Mouse (Mus musculus) embryonic fibroblast, embryonic 13.5 days (primary cell): ENCODE data around the gene Dlat. TPM values are rescaled to one million over a fixed set of nuclear protein-coding genes. Genes with fewer than 3 reads are reported as not detected.

ENCODE experiments used
- H3K27ac ChIP-seq: 2 replicates; pipeline ENCODE4 v1.5.1; 2012; ENCODE audit warnings: low read length, control low read depth, inconsistent platforms; ENCODE audit not compliant: insufficient read depth
- H3K4me1 ChIP-seq: 2 replicates; pipeline ENCODE4 v1.6.1; 2011; ENCODE audit warnings: low read length; ENCODE audit not compliant: control insufficient read depth, insufficient read depth
- H3K4me3 ChIP-seq: 2 replicates; pipeline ENCODE4 v1.5.1; 2011; ENCODE audit warnings: mild to moderate bottlenecking, control low read depth, low read length; ENCODE audit not compliant: insufficient read depth
- CTCF ChIP-seq: IDR thresholded peaks from 2 replicates; pipeline ENCODE4 v1.5.1; 2011; ENCODE audit warnings: mild to moderate bottlenecking, control low read depth, low read length, moderate library complexity, borderline replicate concordance; ENCODE audit not compliant: insufficient read depth
- POLR2A ChIP-seq: IDR thresholded peaks from 2 replicates; pipeline ENCODE4 v1.6.1; 2011; ENCODE audit warnings: low read depth, mild to moderate bottlenecking, control low read depth, low read length, moderate library complexity
- polyA plus RNA-seq: library from polyadenylated mRNA; stranded (reverse); fragments of >200 nt; gene quantifications from 2 replicates; pipeline ENCODE4 v1.2.4, GENCODE M21; 2011; ENCODE audit warnings: low read depth; ENCODE audit not compliant: missing spikeins, insufficient read length

Gene Dlat
- polyA plus RNA-seq, 1 experiment: 46.2 TPM

- TF ChIP-seq CTCF (no peak), POLR2A (no peak)
- Histone ChIP-seq H3K4me3 (no peak overlapping the region), H3K4me1 (no peaks in the 10 kb centered on the region), H3K27ac (no peak overlapping the region)
Measured at GRCm38 (mm10) chr9:50596973-50597372, 62.6 kb downstream of the Dlat start.

GRCm38 (mm10) chr9:50594794-50595417 is 64.7 kb downstream of the Dlat start:
- H3K27ac ChIP-seq: no peak overlapping the region
- no peak for TF ChIP-seq CTCF
- TF ChIP-seq POLR2A: no peak

GRCm38 (mm10) chr9:50593544-50593943 is 66.0 kb downstream of the Dlat start:
- Histone ChIP-seq H3K27ac (no peak overlapping the region), H3K4me1 (peaks cover 4% of the 10 kb centered on the region), H3K4me3 (no peak overlapping the region)
- peak; percentile 31; the same call in 1 of the 2 replicates for TF ChIP-seq CTCF
- no peak for TF ChIP-seq POLR2A

More at GRCm38 (mm10) chr9:50594794-50595417, 64.7 kb downstream of the Dlat start:
- H3K4me3 ChIP-seq: no peak overlapping the region
- H3K4me1 ChIP-seq: peaks cover 4% of the 10 kb centered on the region

GRCm38 (mm10) chr9:50592955-50593354 is 66.6 kb downstream of the Dlat start:
- no peak overlapping the region for H3K4me3 ChIP-seq
- H3K4me1 ChIP-seq: peaks cover 4% of the 10 kb centered on the region
- no peak overlapping the region for H3K27ac ChIP-seq
- TF ChIP-seq CTCF (no peak), POLR2A (no peak)

GRCm38 (mm10) chr9:50590856-50591518 is 68.6 kb downstream of the Dlat start:
- H3K4me1 ChIP-seq: peaks cover 4% of the 10 kb centered on the region
- TF ChIP-seq CTCF: no peak
- TF ChIP-seq POLR2A: no peak
- H3K27ac ChIP-seq: peak overlapping the region; percentile 53; the same call in 1 of the 2 replicates
- H3K4me3 ChIP-seq: no peak overlapping the region

- Histone ChIP-seq H3K4me3 (no peak overlapping the region), H3K27ac (no peak overlapping the region), H3K4me1 (peaks cover 4% of the 10 kb centered on the region)
- TF ChIP-seq POLR2A (no peak), CTCF (no peak)
Measured at GRCm38 (mm10) chr9:50586955-50587354, 72.6 kb downstream of the Dlat start.

GRCm38 (mm10) chr9:50585145-50585818 is 74.3 kb downstream of the Dlat start:
- H3K4me3 ChIP-seq: no peak overlapping the region
- TF ChIP-seq CTCF (no peak), POLR2A (no peak)

More at GRCm38 (mm10) chr9:50585145-50585818, 74.3 kb downstream of the Dlat start:
- no peak overlapping the region for H3K27ac ChIP-seq
- no peaks in the 10 kb centered on the region for H3K4me1 ChIP-seq

Other genes with a start within 250 kb of the Dlat start
- gene Plet1, start 165.3 kb downstream of the Dlat start, polyA plus RNA-seq: not detected in 2 replicates
- gene Pts, start 131.1 kb downstream of the Dlat start, polyA plus RNA-seq: 21.4 and 28.7 TPM in 2 replicates
- 3.3 and 4.4 TPM in 2 replicates for gene Il18, start 105.0 kb downstream of the Dlat start, polyA plus RNA-seq
- not detected in 2 replicates for gene Bco2, start 104.6 kb downstream of the Dlat start, polyA plus RNA-seq
- not detected in 2 replicates for gene Tex12, start 98.5 kb downstream of the Dlat start, polyA plus RNA-seq
- 109 TPM in 2 replicates for gene Sdhd, start 56.0 kb downstream of the Dlat start, polyA plus RNA-seq
- 107 and 113 TPM in 2 replicates for gene Timm8b, start 55.9 kb downstream of the Dlat start, polyA plus RNA-seq
- gene Pih1d2, start 42.5 kb downstream of the Dlat start, polyA plus RNA-seq: 1.4 and 1.5 TPM in 2 replicates
- 18.0 and 24.7 TPM in 2 replicates for gene Nkapd1, start 42.3 kb downstream of the Dlat start, polyA plus RNA-seq
- gene Dixdc1, start 79.7 kb upstream of the Dlat start, polyA plus RNA-seq: 10.9 and 11.1 TPM in 2 replicates
- gene 2310030G06Rik, start 86.8 kb upstream of the Dlat start, polyA plus RNA-seq: 1.8 and 3.3 TPM in 2 replicates
- 155 and 186 TPM in 2 replicates for gene Cryab, start 91.5 kb upstream of the Dlat start, polyA plus RNA-seq
- 1.6 and 3.8 TPM in 2 replicates for gene Hspb2, start 92.6 kb upstream of the Dlat start, polyA plus RNA-seq
- 7.2 and 9.3 TPM in 2 replicates for gene Fdxacb1, start 108.5 kb upstream of the Dlat start, polyA plus RNA-seq
- gene Alg9, start 115.2 kb upstream of the Dlat start, polyA plus RNA-seq: 22.8 and 24.1 TPM in 2 replicates
- 21.3 and 27.1 TPM in 2 replicates for gene 1110032A03Rik, start 115.7 kb upstream of the Dlat start, polyA plus RNA-seq
- gene Ppp2r1b, start 185.5 kb upstream of the Dlat start, polyA plus RNA-seq: 32.0 and 33.9 TPM in 2 replicates